Mouse (Mus musculus): ENCODE results near the gene Tmem117. TPM values are rescaled to one million over a fixed set of nuclear protein-coding genes. Genes with fewer than 3 reads are reported as not detected.

The Tmem117 gene
- total and polyA plus RNA-seq, 3 experiments, result 3.0 to 12.6 (median 12.5) TPM

- 75% methylated on average over 5 of the region's 5 CpGs for WGBS
- Histone ChIP-seq H3K27me3 (ENCODE audit: control insufficient read depth, insufficient read depth, low read length) (no peaks in the 10 kb centered on the region), H3K4me3 (no peak overlapping the region), H3K79me2 (replicated peaks; ENCODE audit: control insufficient read depth, insufficient read depth, low read length) (no peaks in the 10 kb centered on the region), H3K9ac (ENCODE audit: low read depth, low read length) (no peak overlapping the region), H3K27ac (no peak overlapping the region), H3K4me1 (ENCODE audit: control insufficient read depth, insufficient read depth, low read length) (no peaks in the 10 kb centered on the region), H3K36me3 (ENCODE audit: control insufficient read depth, insufficient read depth, low read length) (no peaks in the 10 kb centered on the region)
- intact Hi-C loops (cut with DNase I), result no loop called here
- DNase-seq, result no peak
- no peak for TF ChIP-seq CTCF (IDR thresholded peaks at IDR 0.05)
These were observed 400.4 kb downstream of the Tmem117 start for GRCm38 (mm10) chr15:95029487-95029875.

DNA sequence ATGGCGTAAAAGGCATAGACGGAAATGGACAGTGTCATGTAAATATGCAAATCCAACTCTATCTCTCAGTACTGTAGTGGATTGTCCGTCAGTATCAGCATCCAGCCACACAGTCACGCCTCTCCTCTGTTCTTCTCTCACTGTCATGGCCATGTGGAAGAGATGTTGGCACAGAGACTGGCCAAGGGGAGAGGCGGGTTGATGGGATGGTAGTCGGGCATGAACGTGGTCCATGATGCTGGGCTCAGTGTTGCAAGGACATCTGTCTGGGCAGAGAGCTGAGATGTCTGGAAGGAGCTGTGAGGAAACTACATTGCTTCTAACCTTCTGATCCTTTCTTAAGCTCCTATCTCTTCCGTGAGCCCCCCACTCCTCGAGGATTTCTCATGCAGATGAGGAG, 413.4 kb downstream of the Tmem117 start:
- H3K4me1 ChIP-seq (ENCODE audit: control insufficient read depth, insufficient read depth, low read length), result no peaks in the 10 kb centered on the region
- H3K36me3 ChIP-seq (ENCODE audit: control insufficient read depth, insufficient read depth, low read length), result no peaks in the 10 kb centered on the region
- no peak overlapping the region for H3K27ac ChIP-seq
- WGBS, result 77% methylated on average over 9 of the region's 9 CpGs
- no peak overlapping the region for H3K9ac ChIP-seq (ENCODE audit: low read depth, low read length)
- no peaks in the 10 kb centered on the region for H3K79me2 ChIP-seq (replicated peaks; ENCODE audit: control insufficient read depth, insufficient read depth, low read length)
- intact Hi-C loops (cut with DNase I), result no loop called here
- H3K4me3 ChIP-seq, result no peak overlapping the region
- no peak for TF ChIP-seq EP300 (IDR thresholded peaks at IDR 0.05; ENCODE audit: insufficient read depth, low read depth, low read length)
- no peak for TF ChIP-seq POLR2A (IDR thresholded peaks at IDR 0.05; ENCODE audit: insufficient read depth, low read depth, low read length)
- TF ChIP-seq CTCF (IDR thresholded peaks at IDR 0.05), result no peak
- no peak for DNase-seq
- H3K27me3 ChIP-seq (ENCODE audit: control insufficient read depth, insufficient read depth, low read length), result no peaks in the 10 kb centered on the region

- no peak overlapping the region for H3K27ac ChIP-seq
- 77% methylated on average over 8 of the region's 8 CpGs for WGBS
These were observed 415.0 kb downstream of the Tmem117 start for GRCm38 (mm10) chr15:95044011-95044410.

DNA sequence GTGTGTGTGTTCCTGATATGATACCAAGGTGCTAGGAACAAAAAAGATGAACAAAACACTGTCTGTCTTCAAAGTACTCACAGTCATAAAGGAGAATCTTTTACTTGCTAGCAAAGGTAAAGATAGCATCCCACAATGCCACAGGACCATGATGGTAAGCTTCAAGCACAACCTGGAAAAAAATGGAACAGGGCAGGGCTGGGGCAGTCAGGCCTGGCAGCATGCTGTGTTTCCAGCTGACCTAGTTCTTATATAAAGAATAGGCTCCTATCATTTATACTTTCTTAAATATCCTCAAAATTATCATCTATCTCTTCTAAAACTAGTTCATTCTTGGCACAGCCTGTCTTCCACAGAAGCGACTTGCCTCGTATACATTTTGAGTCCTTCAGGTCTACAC, 418.5 kb downstream of the Tmem117 start:
- Histone ChIP-seq H3K36me3 (ENCODE audit: control insufficient read depth, insufficient read depth, low read length) (no peaks in the 10 kb centered on the region), H3K4me3 (no peak overlapping the region), H3K27ac (no peak overlapping the region), H3K79me2 (replicated peaks; ENCODE audit: control insufficient read depth, insufficient read depth, low read length) (no peaks in the 10 kb centered on the region), H3K9ac (ENCODE audit: low read depth, low read length) (no peak overlapping the region), H3K27me3 (ENCODE audit: control insufficient read depth, insufficient read depth, low read length) (no peaks in the 10 kb centered on the region), H3K4me1 (ENCODE audit: control insufficient read depth, insufficient read depth, low read length) (no peaks in the 10 kb centered on the region)
- 90% methylated on average over 2 of the region's 2 CpGs for WGBS
- intact Hi-C loops (cut with DNase I), result no loop called here
- TF ChIP-seq CTCF (IDR thresholded peaks at IDR 0.05) (no peak), POLR2A (IDR thresholded peaks at IDR 0.05; ENCODE audit: insufficient read depth, low read depth, low read length) (no peak)
- DNase-seq, result no peak

More at GRCm38 (mm10) chr15:95044011-95044410, 415.0 kb downstream of the Tmem117 start:
- Histone ChIP-seq H3K79me2 (replicated peaks; ENCODE audit: control insufficient read depth, insufficient read depth, low read length) (no peaks in the 10 kb centered on the region), H3K9ac (ENCODE audit: low read depth, low read length) (no peak overlapping the region), H3K36me3 (ENCODE audit: control insufficient read depth, insufficient read depth, low read length) (no peaks in the 10 kb centered on the region), H3K4me3 (no peak overlapping the region), H3K27me3 (ENCODE audit: control insufficient read depth, insufficient read depth, low read length) (no peaks in the 10 kb centered on the region), H3K4me1 (ENCODE audit: control insufficient read depth, insufficient read depth, low read length) (no peaks in the 10 kb centered on the region)
- no peak for TF ChIP-seq CTCF (IDR thresholded peaks at IDR 0.05)
- no peak for TF ChIP-seq EP300 (IDR thresholded peaks at IDR 0.05; ENCODE audit: insufficient read depth, low read depth, low read length)
- no peak for TF ChIP-seq POLR2A (IDR thresholded peaks at IDR 0.05; ENCODE audit: insufficient read depth, low read depth, low read length)
- no peak for DNase-seq
- intact Hi-C loops (cut with DNase I), result no loop called here

DNA sequence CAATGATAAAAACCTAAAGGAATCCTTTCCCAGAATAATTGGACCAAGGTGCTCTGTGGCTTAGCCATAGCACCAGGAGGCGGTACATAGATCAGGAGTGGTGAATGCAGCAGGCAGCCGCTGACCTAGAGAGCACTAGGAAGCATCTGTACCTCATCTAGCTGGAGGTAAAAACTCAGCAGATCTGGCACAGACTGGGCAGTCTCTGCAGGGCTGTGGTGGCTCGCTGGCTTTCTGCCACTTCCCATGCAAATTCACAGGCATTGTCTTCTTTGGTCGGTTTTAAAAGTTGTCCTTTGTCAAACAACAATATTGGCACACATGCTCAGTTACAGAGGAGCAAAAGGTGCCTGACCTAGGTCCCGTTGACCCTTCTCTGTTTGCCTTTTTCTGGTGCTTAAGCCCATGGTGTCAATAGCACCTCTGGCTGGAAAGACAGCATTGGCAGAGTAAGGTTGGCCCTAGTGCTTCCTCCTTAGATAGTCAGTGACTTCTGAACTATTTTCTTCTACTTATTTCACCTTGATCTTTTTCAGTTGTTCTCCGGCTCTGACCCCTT, 420.2 kb downstream of the Tmem117 start:
- intact Hi-C loops (cut with DNase I), result no loop called here
- Histone ChIP-seq H3K27ac (no peak overlapping the region), H3K36me3 (ENCODE audit: control insufficient read depth, insufficient read depth, low read length) (no peaks in the 10 kb centered on the region), H3K4me1 (ENCODE audit: control insufficient read depth, insufficient read depth, low read length) (no peaks in the 10 kb centered on the region), H3K79me2 (replicated peaks; ENCODE audit: control insufficient read depth, insufficient read depth, low read length) (no peaks in the 10 kb centered on the region), H3K9ac (ENCODE audit: low read depth, low read length) (no peak overlapping the region), H3K4me3 (no peak overlapping the region), H3K27me3 (ENCODE audit: control insufficient read depth, insufficient read depth, low read length) (no peaks in the 10 kb centered on the region)
- 72% methylated on average over 6 of the region's 6 CpGs for WGBS
- TF ChIP-seq POLR2A (IDR thresholded peaks at IDR 0.05; ENCODE audit: insufficient read depth, low read depth, low read length), result no peak
- TF ChIP-seq EP300 (IDR thresholded peaks at IDR 0.05; ENCODE audit: insufficient read depth, low read depth, low read length), result no peak
- TF ChIP-seq CTCF (IDR thresholded peaks at IDR 0.05), result no peak
- no peak for DNase-seq

DNA sequence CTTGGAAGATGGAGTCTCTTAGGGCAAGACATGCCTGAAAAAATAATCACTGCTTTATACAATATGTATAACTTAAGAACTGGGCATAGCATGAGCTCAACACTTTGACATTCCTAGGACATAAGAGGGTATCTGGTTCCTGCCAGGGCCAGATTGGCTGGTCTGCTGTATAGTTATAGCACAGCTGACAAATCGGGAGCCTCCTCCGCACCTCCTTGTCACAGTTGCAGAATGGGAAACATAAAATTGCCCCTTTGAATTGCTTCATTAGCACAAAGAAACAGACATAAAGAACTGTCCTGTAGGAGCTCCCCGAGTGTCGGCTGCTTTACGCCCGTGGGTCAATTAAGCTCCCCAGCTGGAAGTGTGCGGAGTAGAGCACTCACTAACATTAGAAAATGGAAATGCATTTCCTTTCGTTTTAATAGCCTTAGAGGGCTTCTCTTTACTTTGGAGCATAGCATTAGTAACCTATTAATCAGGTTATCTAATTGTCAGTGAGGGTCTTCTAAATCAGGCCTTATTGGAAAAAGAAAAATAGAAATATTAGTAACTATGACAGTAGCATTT, 426.1 kb downstream of the Tmem117 start:
- Histone ChIP-seq H3K9ac (ENCODE audit: low read depth, low read length) (no peak overlapping the region), H3K79me2 (replicated peaks; ENCODE audit: control insufficient read depth, insufficient read depth, low read length) (no peaks in the 10 kb centered on the region), H3K4me1 (ENCODE audit: control insufficient read depth, insufficient read depth, low read length) (no peaks in the 10 kb centered on the region), H3K4me3 (no peak overlapping the region), H3K27ac (no peak overlapping the region), H3K36me3 (ENCODE audit: control insufficient read depth, insufficient read depth, low read length) (no peaks in the 10 kb centered on the region), H3K27me3 (ENCODE audit: control insufficient read depth, insufficient read depth, low read length) (no peaks in the 10 kb centered on the region)
- DNase-seq, result no peak
- TF ChIP-seq POLR2A (IDR thresholded peaks at IDR 0.05; ENCODE audit: insufficient read depth, low read depth, low read length), result no peak
- TF ChIP-seq CTCF (IDR thresholded peaks at IDR 0.05), result no peak
- no peak for TF ChIP-seq EP300 (IDR thresholded peaks at IDR 0.05; ENCODE audit: insufficient read depth, low read depth, low read length)
- intact Hi-C loops (cut with DNase I), result no loop called here
- WGBS, result 83% methylated on average over 8 of the region's 8 CpGs

Measured in heart, adult 2 months (tissue).